Mouse (Mus musculus): ENCODE data around the gene Dlat. TPM values are rescaled to one million over a fixed set of nuclear protein-coding genes. Genes with fewer than 3 reads are reported as not detected.
A peak's percentile ranks its signal among the peaks of the same experiment; 100 is the strongest.

Dlat gene
- total RNA-seq (2021) = 100 to 1,000 TPM; 148 to 161 TPM
- long read RNA-seq, experiment 1, full-length matches to known transcripts = 434 of 453 reads
- long read RNA-seq, experiment 1, partial matches to known transcripts = 7 of 453 reads
- long read RNA-seq, experiment 1, other reads (novel, unspliced or antisense) = 12 of 453 reads
- long read RNA-seq, experiment 2, full-length matches to known transcripts = 411 of 431 reads
- long read RNA-seq, experiment 2, partial matches to known transcripts = 8 of 431 reads
- long read RNA-seq, experiment 2, other reads (novel, unspliced or antisense) = 12 of 431 reads

- DNase-seq (ENCODE audit: low spot score in 2 of 2) = peak; percentile 65 to 84
Observed at GRCm38 (mm10) chr9:50659392-50660217, at the start of gene Dlat. Gene Dlat, minus strand, starts transcription at chr9:50659780.

GRCm38 (mm10) chr9:50709108-50709507 lies 49.5 kb upstream of the Dlat start:
- DNase-seq (ENCODE audit: low spot score in 2 of 2) = no peak

- DNase-seq (ENCODE audit: low spot score in 2 of 2) = no peak
Observed at GRCm38 (mm10) chr9:50704907-50705306, 45.3 kb upstream of the Dlat start.

GRCm38 (mm10) chr9:50700921-50701691 lies 41.5 kb upstream of the Dlat start:
- peak in 1 of 2 experiments; percentile 44 for DNase-seq (ENCODE audit: low spot score in 2 of 2)

- peak in 1 of 2 experiments; percentile 41 for DNase-seq (ENCODE audit: low spot score in 2 of 2)
Observed at GRCm38 (mm10) chr9:50698418-50699409, 39.1 kb upstream of the Dlat start.

GRCm38 (mm10) chr9:50697706-50698041 lies 38.1 kb upstream of the Dlat start:
- DNase-seq (ENCODE audit: low spot score in 2 of 2) = peak; percentile 52 to 71

GRCm38 (mm10) chr9:50696851-50697705 lies 37.5 kb upstream of the Dlat start:
- DNase-seq (ENCODE audit: low spot score in 2 of 2) = no peak

GRCm38 (mm10) chr9:50695153-50695552 lies 35.6 kb upstream of the Dlat start:
- no peak for DNase-seq (ENCODE audit: low spot score in 2 of 2)

GRCm38 (mm10) chr9:50693631-50694030 lies 34.1 kb upstream of the Dlat start:
- no peak for DNase-seq (ENCODE audit: low spot score in 2 of 2)

GRCm38 (mm10) chr9:50692626-50693580 lies 33.3 kb upstream of the Dlat start:
- no peak for DNase-seq (ENCODE audit: low spot score in 2 of 2)

GRCm38 (mm10) chr9:50686866-50687652 lies 27.5 kb upstream of the Dlat start:
- DNase-seq (ENCODE audit: low spot score in 2 of 2) = no peak

GRCm38 (mm10) chr9:50681727-50682126 lies 22.1 kb upstream of the Dlat start:
- no peak for DNase-seq (ENCODE audit: low spot score in 2 of 2)

- DNase-seq (ENCODE audit: low spot score in 2 of 2) = no peak
Observed at GRCm38 (mm10) chr9:50679406-50679805, 19.8 kb upstream of the Dlat start.

GRCm38 (mm10) chr9:50674771-50675170 lies 15.2 kb upstream of the Dlat start:
- DNase-seq (ENCODE audit: low spot score in 2 of 2) = no peak

GRCm38 (mm10) chr9:50670690-50671089 lies 11.1 kb upstream of the Dlat start:
- DNase-seq (ENCODE audit: low spot score in 2 of 2) = peak in 1 of 2 experiments; percentile 43

GRCm38 (mm10) chr9:50667579-50668498 lies 8.3 kb upstream of the Dlat start:
- DNase-seq (ENCODE audit: low spot score in 2 of 2) = no peak
